Mouse (Mus musculus): Measurements from ENCODE around the gene Pcsk6. TPM values are rescaled to one million over a fixed set of nuclear protein-coding genes. Genes with fewer than 3 reads are reported as not detected.
A peak's percentile ranks its signal among the peaks of the same experiment; 100 is the strongest.
"Not testable (repeated sequence)": the region's sequence is repeated elsewhere in the genome, so short reads cannot be mapped to it uniquely, and the experiment has no call there.

The Pcsk6 gene
- 10 to 100 TPM; 12.8 to 23.4 (median 18.9) TPM for total RNA-seq (2022)

GRCm38 (mm10) chr7:65861591-65862472 lies at the start of gene Pcsk6:
Gene Pcsk6, plus strand, starts transcription at chr7:65861734.
- no peak for DNase-seq (ENCODE audit: low spot score in 2 of 2)

- DNase-seq (ENCODE audit: low spot score in 2 of 2): no peak
Observed at GRCm38 (mm10) chr7:65813611-65814212, 47.8 kb upstream of the Pcsk6 start.

GRCm38 (mm10) chr7:65817564-65817963 lies 44.0 kb upstream of the Pcsk6 start:
- DNase-seq (ENCODE audit: low spot score in 2 of 2): no peak

GRCm38 (mm10) chr7:65820391-65820790 lies 41.1 kb upstream of the Pcsk6 start:
- no peak for DNase-seq (ENCODE audit: low spot score in 2 of 2)

GRCm38 (mm10) chr7:65821901-65822300 lies 39.6 kb upstream of the Pcsk6 start:
- not testable (repeated sequence) for DNase-seq (ENCODE audit: low spot score in 2 of 2)

GRCm38 (mm10) chr7:65822506-65823119 lies 38.9 kb upstream of the Pcsk6 start:
- no peak for DNase-seq (ENCODE audit: low spot score in 2 of 2)

GRCm38 (mm10) chr7:65839756-65840155 lies 21.8 kb upstream of the Pcsk6 start:
- DNase-seq (ENCODE audit: low spot score in 2 of 2): no peak

- no peak for DNase-seq (ENCODE audit: low spot score in 2 of 2)
Observed at GRCm38 (mm10) chr7:65843210-65843609, 18.3 kb upstream of the Pcsk6 start.

- DNase-seq (ENCODE audit: low spot score in 2 of 2): no peak
Observed at GRCm38 (mm10) chr7:65860981-65861380, 553 bp upstream of the Pcsk6 start.

- DNase-seq (ENCODE audit: low spot score in 2 of 2): no peak
Observed at GRCm38 (mm10) chr7:65862473-65863176, 1.1 kb downstream of the Pcsk6 start.

GRCm38 (mm10) chr7:65869173-65869572 lies 7.6 kb downstream of the Pcsk6 start:
- no peak for DNase-seq (ENCODE audit: low spot score in 2 of 2)

GRCm38 (mm10) chr7:65869794-65870193 lies 8.3 kb downstream of the Pcsk6 start:
- no peak for DNase-seq (ENCODE audit: low spot score in 2 of 2)

- no peak for DNase-seq (ENCODE audit: low spot score in 2 of 2)
Observed at GRCm38 (mm10) chr7:65870227-65870626, 8.7 kb downstream of the Pcsk6 start.

GRCm38 (mm10) chr7:65870928-65871580 lies 9.5 kb downstream of the Pcsk6 start:
- peak; percentile 67 to 85 for DNase-seq (ENCODE audit: low spot score in 2 of 2)

- no peak for DNase-seq (ENCODE audit: low spot score in 2 of 2)
Observed at GRCm38 (mm10) chr7:65871851-65872250, 10.3 kb downstream of the Pcsk6 start.

GRCm38 (mm10) chr7:65873176-65873845 lies 11.8 kb downstream of the Pcsk6 start:
- no peak for DNase-seq (ENCODE audit: low spot score in 2 of 2)

GRCm38 (mm10) chr7:65873902-65874301 lies 12.4 kb downstream of the Pcsk6 start:
- no peak for DNase-seq (ENCODE audit: low spot score in 2 of 2)

- no peak for DNase-seq (ENCODE audit: low spot score in 2 of 2)
Observed at GRCm38 (mm10) chr7:65876596-65876995, 15.1 kb downstream of the Pcsk6 start.

- no peak for DNase-seq (ENCODE audit: low spot score in 2 of 2)
Observed at GRCm38 (mm10) chr7:65878234-65878633, 16.7 kb downstream of the Pcsk6 start.

- DNase-seq (ENCODE audit: low spot score in 2 of 2): no peak
Observed at GRCm38 (mm10) chr7:65879330-65879729, 17.8 kb downstream of the Pcsk6 start.

All from layer of hippocampus, adult 8-10 months (tissue).